Mouse (Mus musculus) frontal cortex, adult 2 months (tissue): ENCODE measurements around the gene Olfr648. TPM values are rescaled to one million over a fixed set of nuclear protein-coding genes. Genes with fewer than 3 reads are reported as not detected.

Experiments used
- DNase-seq, 2 experiments: peaks; one replicate each; pipeline ENCODE4 v3.0.0; 2022; ENCODE audit warnings: low spot score in 1 of 2; ENCODE audit errors: extremely low spot score in 1 of 2
- polyA plus RNA-seq: library from polyadenylated mRNA; depleted of rRNA; stranded (reverse); fragments of >200 nt; gene quantifications from 2 replicates; pipeline ENCODE4 v1.2.3, GENCODE M21; 2012; rRNA removed

The Olfr648 gene
- polyA plus RNA-seq: 0.08 and 0.16 TPM in 2 replicates

GRCm38 (mm10) chr7:104183292-104183691 is at the start of gene Olfr648:
Gene Olfr648, minus strand, starts transcription at chr7:104183392.
- no peak for DNase-seq

GRCm38 (mm10) chr7:104231203-104231602 is 48.0 kb upstream of the Olfr648 start:
- peak in 1 of 2 experiments; percentile 5 for DNase-seq

- peak in 1 of 2 experiments; percentile 4 for DNase-seq
These were observed 35.7 kb upstream of the Olfr648 start, which contains the start of gene Trim6 for GRCm38 (mm10) chr7:104218701-104219569. Gene Trim6, plus strand, starts transcription at chr7:104218793.

- DNase-seq: no peak
These were observed 34.7 kb upstream of the Olfr648 start for GRCm38 (mm10) chr7:104217881-104218280.

GRCm38 (mm10) chr7:104216011-104216535 is 32.9 kb upstream of the Olfr648 start:
- DNase-seq: no peak

- no peak for DNase-seq
These were observed 23.0 kb upstream of the Olfr648 start for GRCm38 (mm10) chr7:104206197-104206596.

GRCm38 (mm10) chr7:104199822-104200221 is 16.6 kb upstream of the Olfr648 start:
- DNase-seq: peak; percentile 2 to 72

GRCm38 (mm10) chr7:104195885-104196284 is 12.7 kb upstream of the Olfr648 start, which contains the start of gene Olfr649:
Gene Olfr649, minus strand, starts transcription at chr7:104195985.
- no peak for DNase-seq

- DNase-seq: no peak
These were observed 8.1 kb upstream of the Olfr648 start for GRCm38 (mm10) chr7:104191275-104191674.

GRCm38 (mm10) chr7:104179074-104179473 is 4.1 kb downstream of the Olfr648 start:
- no peak for DNase-seq

GRCm38 (mm10) chr7:104178422-104179054 is 4.7 kb downstream of the Olfr648 start:
- no peak for DNase-seq

GRCm38 (mm10) chr7:104175085-104175484 is 8.1 kb downstream of the Olfr648 start:
- DNase-seq: no peak

GRCm38 (mm10) chr7:104169634-104170204 is 13.5 kb downstream of the Olfr648 start:
- no peak for DNase-seq

GRCm38 (mm10) chr7:104167105-104167504 is 16.1 kb downstream of the Olfr648 start:
- no peak for DNase-seq

- DNase-seq: no peak
These were observed 32.7 kb downstream of the Olfr648 start, which contains the start of gene Ubqlnl for GRCm38 (mm10) chr7:104150456-104150855. Gene Ubqlnl, minus strand, starts transcription at chr7:104150556.

- DNase-seq: no peak
These were observed 40.0 kb downstream of the Olfr648 start, which contains the start of gene Ubqln3 for GRCm38 (mm10) chr7:104143179-104143578. Gene Ubqln3, minus strand, starts transcription at chr7:104143279.

- DNase-seq: no peak
These were observed 45.9 kb downstream of the Olfr648 start, which contains the start of gene Olfr643 for GRCm38 (mm10) chr7:104137305-104137704. Gene Olfr643, minus strand, starts transcription at chr7:104137405.

GRCm38 (mm10) chr7:104129726-104130125 is 53.5 kb downstream of the Olfr648 start, which contains the start of gene Ubqln5:
Gene Ubqln5, minus strand, starts transcription at chr7:104129826.
- DNase-seq: no peak
